Mouse (Mus musculus) small intestine, adult 2 months (tissue): ENCODE results near the gene Sipa1l1.

ENCODE experiments used
- CTCF ChIP-seq: fragments of 200-500 bp; IDR thresholded peaks from 2 replicates; pipeline ENCODE4 v1.5.1; 2012; ENCODE audit warnings: low read depth, mild to moderate bottlenecking, control low read depth, inconsistent platforms, low read length, moderate library complexity, mixed read lengths; ENCODE audit not compliant: insufficient replicate concordance, insufficient read length; ENCODE audit errors: extremely low read depth
- POLR2A ChIP-seq: fragments of 200-500 bp; IDR thresholded peaks from 2 replicates; pipeline ENCODE4 v1.6.1; 2012; ENCODE audit warnings: low read depth, mild to moderate bottlenecking, control low read depth, inconsistent platforms, low read length, moderate library complexity

- TF ChIP-seq POLR2A (no peak), CTCF (no peak)
Measured at GRCm38 (mm10) chr12:82366754-82367153, 197.6 kb downstream of the Sipa1l1 start.
